Mouse (Mus musculus): ENCODE results near the gene Wdr43.

The Wdr43 gene

DNA sequence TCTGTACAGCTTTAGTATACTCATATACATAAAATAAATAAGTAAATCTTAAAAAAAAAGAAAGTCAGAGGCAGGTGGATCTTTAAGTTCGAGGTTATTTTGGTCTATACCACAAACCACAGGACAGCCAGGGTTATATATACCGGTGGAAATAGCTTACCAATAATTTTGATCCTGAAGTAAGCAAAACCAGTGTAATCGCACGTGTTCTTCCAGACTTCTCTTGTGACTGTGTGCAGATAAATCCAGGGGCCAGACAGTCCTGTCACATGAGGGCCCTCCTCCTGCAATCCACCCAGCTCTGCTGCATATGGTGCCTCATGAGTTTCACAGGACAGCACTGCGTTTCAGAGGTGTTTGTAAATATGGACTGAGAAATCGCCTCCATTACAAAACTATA lies 47.8 kb downstream of the Wdr43 start:
- no peak for DNase-seq (ENCODE audit: low spot score in 2 of 2)

- DNase-seq (ENCODE audit: low spot score in 2 of 2): no peak
Observed at GRCm38 (mm10) chr17:71664172-71664571, 48.5 kb downstream of the Wdr43 start.

- DNase-seq (ENCODE audit: low spot score in 2 of 2): no peak
Observed at GRCm38 (mm10) chr17:71665201-71665600, 49.5 kb downstream of the Wdr43 start.

DNA sequence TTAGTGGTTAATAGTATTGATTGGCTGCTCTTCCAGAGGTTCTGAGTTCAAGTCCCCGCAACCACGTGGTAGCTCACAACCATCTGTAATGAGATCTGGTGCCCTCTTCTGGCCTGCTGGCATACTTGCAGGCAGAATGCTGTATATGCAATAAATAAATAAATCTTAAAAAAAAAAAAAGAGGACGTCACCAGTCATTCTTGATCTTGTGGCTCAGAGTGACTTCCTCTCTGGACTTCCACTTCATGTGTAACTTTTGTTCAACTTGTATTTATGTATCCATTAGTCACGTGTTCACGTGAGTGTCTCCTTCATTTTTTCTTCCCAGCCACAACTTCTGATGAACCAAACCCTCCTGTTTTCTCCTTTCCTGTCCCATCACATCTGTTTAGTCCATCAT lies 53.8 kb downstream of the Wdr43 start:
- no peak for DNase-seq (ENCODE audit: low spot score in 2 of 2)

DNA sequence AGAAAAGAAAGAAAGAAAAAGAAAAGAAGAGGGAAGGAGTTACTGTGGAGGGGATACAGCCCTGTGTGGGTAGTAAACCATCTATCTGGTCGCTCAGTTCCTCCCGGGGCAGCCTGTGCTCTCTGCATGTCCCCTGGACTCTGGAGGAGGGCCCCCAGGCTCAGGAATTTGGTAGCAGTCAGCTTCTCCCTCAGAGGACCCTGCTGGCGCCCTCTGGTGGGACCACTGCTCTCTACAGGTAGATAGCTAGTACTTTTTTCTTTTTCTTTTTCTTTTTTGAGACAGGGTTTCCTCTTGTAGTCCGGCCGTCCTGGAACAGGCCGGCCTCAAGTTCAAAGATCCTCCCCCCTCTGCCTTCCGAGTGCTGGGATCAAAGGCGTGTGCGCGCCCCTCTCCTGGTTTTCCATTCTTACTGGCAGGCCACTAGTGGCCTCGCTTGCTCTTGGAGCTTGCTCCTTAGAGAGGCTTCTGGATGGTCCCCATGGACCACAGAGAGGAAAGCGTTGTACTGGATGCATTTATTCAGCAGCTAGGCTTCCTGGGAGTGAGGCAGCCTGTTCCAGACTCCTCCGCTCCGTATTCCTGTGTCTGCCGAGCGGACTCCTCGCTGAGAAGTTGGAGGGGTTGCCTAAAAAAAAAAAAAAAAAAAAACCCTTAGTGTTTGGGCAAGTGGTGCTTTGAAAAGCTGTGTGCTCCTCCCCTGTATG lies 56.3 kb downstream of the Wdr43 start:
- DNase-seq (ENCODE audit: low spot score in 2 of 2): no peak

- DNase-seq (ENCODE audit: low spot score in 2 of 2): no peak
Observed at GRCm38 (mm10) chr17:71673092-71673491, 57.4 kb downstream of the Wdr43 start, which contains the start of gene Togaram2. TSS of gene Togaram2 (plus strand) at chr17:71673261.

DNA sequence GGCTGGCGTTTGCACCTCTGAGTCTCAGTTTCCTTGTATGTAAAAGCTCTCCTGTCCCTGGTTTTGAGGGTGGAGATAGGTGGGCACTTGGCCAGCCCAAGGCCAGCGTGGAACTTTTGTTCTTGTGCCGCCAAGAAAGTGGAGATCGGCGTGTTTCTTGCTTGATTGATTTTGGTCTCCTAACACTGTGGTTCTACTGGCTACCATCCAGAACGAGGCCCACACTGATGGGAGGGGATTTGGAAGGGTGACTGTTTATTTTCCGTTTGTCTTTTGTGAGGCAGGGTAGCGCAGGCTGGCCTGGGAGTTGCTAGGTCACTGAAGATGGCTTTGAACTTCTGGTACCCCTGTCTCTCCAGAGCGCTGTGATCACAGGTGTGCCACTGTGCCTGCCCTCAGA lies 58.2 kb downstream of the Wdr43 start:
- DNase-seq (ENCODE audit: low spot score in 2 of 2): no peak

DNA sequence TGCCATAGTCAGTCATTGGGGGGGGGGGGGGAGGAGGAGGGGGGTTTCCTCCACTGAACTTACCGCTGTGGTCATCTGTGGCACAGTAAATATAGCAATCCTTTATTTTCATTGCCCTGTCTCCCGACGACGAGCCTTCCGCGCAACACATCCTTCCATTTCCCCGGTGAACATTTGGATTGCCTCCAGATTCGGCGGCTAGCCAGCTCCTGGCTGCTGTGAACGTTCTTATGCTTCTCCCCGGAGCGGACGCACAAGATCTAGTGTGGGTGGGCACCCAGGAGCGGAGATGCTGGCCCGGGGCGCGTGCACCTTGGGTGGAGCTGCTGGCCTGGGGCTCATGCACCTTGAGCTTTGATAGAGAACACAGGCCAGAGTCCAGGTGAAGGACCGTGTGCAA lies 59.2 kb downstream of the Wdr43 start:
- peak in 1 of 2 experiments; percentile 58 for DNase-seq (ENCODE audit: low spot score in 2 of 2)

- DNase-seq (ENCODE audit: low spot score in 2 of 2): no peak
Observed at GRCm38 (mm10) chr17:71681666-71682065, 66.0 kb downstream of the Wdr43 start.

DNA sequence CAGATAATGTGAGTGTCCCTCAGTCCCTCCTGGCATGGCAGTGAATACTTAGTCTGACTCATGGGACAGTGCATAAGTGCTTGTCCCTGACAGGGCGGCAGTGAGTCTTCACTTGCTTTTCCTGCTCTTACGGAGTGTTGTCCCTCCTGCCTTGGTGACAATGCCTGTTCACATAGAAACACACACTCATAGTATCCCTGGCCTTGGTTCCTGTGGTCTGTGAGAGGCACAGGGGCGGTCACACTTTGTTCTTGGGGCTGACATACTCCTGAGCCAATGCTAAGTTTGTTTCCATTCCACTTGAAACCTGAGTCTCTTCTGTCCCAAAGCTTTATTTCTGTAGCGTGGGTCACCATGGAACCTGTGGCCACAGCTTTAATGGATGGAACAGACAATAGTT lies 66.7 kb downstream of the Wdr43 start:
- DNase-seq (ENCODE audit: low spot score in 2 of 2): no peak

DNA sequence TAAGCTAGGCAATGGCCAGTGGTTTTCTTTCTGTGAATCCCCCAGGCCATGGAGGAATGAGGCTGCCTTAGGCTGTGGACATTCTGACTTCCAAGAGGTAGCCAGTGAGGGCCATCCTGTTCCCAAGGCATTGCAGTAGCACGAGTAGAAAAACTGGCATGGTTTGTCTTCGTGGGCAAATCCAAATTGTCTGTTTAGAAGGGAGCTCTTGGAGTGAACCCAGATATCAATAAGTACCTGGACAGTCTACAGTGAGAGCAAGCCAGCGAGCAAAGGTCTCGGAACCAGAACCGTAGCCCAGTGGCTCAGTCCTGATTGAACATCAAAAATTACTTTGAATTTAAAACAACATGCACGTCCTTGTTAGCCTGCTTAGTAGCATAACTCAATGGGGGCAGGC lies 67.6 kb downstream of the Wdr43 start:
- DNase-seq (ENCODE audit: low spot score in 2 of 2): no peak

- no peak for DNase-seq (ENCODE audit: low spot score in 2 of 2)
Observed at GRCm38 (mm10) chr17:71684103-71684608, 68.5 kb downstream of the Wdr43 start.

- no peak for DNase-seq (ENCODE audit: low spot score in 2 of 2)
Observed at GRCm38 (mm10) chr17:71687436-71687835, 71.7 kb downstream of the Wdr43 start.

DNA sequence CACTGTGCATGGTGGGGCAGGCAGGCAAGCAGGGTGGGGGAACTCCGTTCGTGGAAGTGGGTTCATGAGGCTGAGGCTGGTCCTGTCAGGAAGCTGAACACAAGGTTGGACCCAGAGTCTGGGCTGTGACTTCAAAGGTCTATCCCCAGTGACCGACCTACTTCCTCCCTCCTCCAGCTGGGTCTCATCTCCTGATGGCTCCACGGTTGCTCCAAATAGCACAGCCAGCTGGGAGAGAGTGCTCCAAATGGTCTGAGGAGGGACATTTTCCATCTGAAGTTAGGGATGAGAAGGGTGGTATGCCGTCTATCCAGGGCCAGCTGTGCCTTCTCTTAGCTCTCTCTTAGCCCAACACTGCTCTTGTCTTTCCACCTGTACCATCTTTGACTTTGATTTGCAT lies 74.2 kb downstream of the Wdr43 start:
- no peak for DNase-seq (ENCODE audit: low spot score in 2 of 2)

GRCm38 (mm10) chr17:71691361-71691875 lies 75.7 kb downstream of the Wdr43 start:
- DNase-seq (ENCODE audit: low spot score in 2 of 2): peak; percentile 46 to 64

GRCm38 (mm10) chr17:71693313-71693712 lies 77.6 kb downstream of the Wdr43 start:
- peak; percentile 73 to 77 for DNase-seq (ENCODE audit: low spot score in 2 of 2)

- no peak for DNase-seq (ENCODE audit: low spot score in 2 of 2)
Observed at GRCm38 (mm10) chr17:71693780-71694179, 78.1 kb downstream of the Wdr43 start.

DNA sequence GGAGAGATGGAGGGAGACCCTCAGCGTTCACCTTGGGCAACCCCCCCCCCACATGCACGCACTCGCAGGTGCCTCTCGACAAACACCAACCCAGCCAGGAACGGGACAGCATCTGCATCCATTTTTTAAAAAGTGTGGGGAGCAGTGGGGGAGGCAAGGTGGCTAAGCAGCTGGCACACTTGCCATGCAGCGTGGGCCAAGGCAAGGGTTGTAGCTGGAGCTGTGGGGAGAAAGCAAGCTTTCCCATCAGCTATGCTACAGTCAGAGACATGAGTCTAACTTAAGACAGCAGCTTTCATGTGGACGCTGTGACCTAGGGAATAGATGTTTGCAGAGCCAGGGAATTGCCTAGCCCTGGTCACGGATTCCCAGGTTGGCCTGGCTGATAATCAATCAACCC lies 79.5 kb downstream of the Wdr43 start:
- peak in 1 of 2 experiments; percentile 22 for DNase-seq (ENCODE audit: low spot score in 2 of 2)

- no peak for DNase-seq (ENCODE audit: low spot score in 2 of 2)
Observed at GRCm38 (mm10) chr17:71695716-71696315, 80.1 kb downstream of the Wdr43 start.

DNA sequence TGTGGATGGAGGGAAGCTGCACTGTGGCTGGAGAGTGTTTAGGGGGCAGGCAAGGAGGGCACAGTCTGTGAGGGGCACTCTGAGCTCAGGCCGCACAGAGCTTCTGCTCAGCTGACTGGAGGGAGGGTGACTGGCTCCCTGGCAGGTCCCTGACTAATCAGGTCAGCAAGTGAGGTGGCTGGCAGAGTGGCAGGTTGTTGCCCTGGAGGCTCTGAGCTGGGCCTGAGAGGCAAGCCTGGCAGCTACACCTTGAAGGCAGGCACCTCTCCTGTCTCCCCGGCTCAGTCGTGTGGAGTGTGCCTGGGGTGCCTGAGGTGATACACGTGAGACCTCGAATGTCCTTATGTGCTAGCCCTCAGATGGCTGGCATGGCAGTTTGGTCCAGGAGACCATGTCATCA lies 80.7 kb downstream of the Wdr43 start:
- DNase-seq (ENCODE audit: low spot score in 2 of 2): no peak

- DNase-seq (ENCODE audit: low spot score in 2 of 2): no peak
Observed at GRCm38 (mm10) chr17:71697896-71698618, 82.4 kb downstream of the Wdr43 start.

DNA sequence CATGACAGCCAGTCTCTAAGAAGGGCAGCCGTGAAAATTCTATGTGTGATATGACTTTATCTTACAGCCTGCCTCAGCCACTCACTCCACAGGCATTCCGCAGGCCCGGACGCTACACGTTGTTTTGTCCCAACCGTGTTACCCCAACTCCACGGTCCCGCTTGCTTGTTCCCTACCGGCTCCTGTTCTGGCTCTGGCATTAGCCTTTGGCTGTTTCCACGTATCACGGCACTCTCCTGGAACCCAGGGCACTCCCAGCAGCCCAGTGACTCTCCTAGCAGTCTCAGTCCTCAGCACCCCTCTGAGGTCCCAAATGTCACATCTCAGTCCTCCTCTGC lies 82.9 kb downstream of the Wdr43 start:
- DNase-seq (ENCODE audit: low spot score in 2 of 2): no peak

DNA sequence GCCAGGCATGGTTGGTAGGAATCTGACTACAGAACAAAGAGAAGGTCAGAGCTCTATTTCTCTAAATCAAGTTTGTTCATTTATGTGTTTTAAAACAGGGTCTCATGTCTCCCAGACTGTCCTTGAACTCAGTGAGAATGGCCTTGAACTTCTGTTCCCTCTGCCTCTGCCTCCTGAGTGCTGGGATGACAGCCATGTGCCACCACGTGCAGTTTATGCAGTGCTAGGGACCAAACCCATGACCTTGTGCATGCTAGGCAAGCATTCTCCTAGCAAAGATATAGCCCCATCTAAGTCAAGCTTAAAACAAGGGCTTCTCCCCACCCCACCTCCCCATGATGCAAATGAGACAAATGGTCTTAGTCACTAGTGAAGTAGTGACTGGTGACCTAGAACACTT lies 89.4 kb downstream of the Wdr43 start:
- DNase-seq (ENCODE audit: low spot score in 2 of 2): no peak
